Mouse (Mus musculus): ENCODE results near the gene Mast4.

Gene Mast4

DNA sequence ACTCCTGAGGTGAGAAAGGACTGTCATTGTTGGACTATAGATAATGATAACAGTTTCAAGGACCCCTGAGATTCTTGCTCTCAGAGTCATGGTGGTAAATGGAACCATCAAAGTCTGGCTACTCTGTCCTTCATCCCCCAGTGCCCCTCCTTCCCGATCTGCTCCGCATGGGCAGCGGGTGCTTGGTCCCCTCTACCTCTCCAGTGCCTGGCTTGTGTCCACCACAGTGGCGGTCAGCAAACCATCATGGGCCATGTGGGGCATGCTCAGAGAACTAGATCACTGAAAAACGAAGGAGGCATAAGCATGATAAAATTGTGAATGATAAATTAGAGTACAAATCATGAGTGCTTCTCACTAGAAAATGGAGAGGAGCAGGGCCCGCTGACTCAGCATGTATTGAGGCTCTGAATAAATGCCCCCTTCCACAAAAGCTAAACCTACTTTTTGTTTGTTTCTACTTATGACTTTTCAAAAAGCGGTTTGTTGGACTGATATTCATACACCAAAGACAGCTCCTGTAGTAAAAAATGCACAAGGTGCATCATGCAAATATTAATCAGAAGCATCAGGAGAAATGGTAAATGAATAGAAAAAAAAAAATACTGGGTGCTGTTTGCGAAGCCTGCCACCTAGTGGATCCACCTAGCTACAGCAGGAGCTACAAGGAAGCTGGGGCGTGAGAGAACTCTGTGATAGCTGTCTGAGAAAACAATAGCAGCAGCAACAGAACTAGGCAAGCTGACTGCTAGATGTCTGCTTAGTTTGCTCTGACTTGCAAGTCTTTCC is 589.6 kb downstream of the Mast4 start:
- 63% methylated on average over 9 of the region's 9 CpGs for WGBS

DNA sequence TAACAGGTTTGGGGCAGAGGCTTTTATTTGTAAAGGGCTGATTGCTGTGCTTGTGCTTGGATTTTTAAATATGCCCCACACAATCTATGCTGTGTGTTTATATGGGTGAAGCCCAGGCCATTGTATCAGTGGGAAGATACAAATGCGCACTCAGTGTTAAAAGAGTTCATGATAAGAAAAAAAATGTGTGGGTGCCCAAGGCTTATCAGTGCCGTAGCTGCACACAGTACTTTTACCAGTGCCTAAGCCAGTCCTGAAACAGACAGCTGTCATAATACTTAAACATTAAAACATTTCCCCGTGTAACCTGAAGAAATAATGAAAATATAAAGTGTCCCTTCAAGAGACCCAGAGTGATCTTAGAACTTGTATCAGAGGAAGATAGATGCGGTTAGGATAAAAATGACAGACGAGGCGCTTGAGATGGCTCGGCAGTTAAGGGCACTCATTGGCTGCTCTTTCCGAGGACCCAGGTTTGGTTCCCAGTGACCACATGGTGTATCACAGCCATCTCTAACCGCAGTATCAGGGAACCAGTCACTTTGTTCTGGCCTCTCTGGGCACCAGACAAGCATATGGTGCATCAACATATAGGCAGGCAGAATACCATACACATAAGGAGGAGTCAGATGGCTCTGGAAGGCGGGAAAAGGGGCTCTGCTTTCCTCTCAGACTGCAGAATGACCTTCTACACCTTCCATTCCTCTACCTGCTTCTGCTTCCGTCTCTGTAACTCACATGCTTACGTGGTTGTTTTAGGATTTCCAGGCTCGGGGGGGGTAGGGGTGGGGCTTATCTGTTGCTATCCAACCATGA is 594.4 kb downstream of the Mast4 start:
- WGBS: 87% methylated on average over 13 of the region's 13 CpGs

DNA sequence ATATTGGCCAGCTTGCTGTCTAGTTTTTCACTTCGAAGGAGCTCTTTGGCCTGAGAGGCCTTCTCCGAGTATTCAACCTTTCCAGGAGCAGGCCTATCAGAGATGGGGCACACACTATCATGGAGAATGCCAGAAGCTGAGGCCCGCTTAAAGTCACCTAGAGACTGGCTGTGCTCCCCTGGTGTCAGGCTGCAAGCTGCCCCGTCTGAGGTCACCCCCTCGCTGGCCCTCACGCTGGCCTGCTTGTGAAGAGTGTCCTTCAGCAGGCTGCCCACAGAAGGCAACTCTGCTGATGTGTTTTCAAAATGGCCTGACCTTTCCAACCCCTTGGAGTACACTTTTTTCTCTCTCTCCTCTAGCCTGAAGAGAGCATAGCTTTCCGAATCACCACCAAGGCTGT is 596.5 kb downstream of the Mast4 start:
- WGBS: 92% methylated on average over 7 of the region's 7 CpGs

DNA sequence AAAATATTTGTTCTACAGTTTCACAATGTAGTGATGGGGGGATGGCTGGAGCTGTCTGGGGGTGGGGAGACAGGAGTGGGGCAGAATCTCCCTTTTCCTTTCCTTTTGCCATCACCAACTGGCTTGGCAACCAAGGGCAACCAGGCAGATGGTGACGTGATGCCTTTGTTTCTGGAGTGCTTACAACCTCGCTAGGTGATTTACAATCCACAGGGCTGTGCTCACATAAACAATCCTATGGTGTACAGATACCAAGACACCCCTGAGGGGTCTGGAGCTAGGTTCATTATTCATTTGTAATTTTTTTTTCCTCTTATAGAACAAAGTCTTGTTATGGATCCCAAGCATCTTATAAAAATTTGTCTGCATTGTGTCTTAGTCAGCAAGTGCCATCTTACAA is 601.2 kb downstream of the Mast4 start:
- WGBS: 79% methylated on average over 2 of the region's 2 CpGs

DNA sequence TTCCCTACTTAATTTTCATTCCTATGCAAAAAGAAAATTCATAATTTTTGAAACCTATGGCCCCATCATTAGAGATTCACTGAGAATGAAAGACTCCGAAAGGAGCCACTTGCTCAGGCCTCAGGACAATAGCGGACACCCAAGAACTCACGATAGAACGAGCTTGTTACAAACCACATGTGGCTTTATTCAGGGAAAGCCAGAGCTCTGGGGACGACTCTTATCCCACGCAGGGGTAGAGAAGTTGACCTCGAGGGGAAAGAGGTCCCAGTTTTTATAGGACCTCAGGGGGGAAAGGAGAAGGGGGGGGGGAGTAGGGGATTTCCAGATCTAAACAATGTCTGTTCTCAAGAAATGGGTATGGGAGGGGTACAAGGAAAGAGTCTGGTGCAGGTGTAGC is 605.3 kb downstream of the Mast4 start:
- WGBS: 66% methylated on average over 7 of the region's 7 CpGs

DNA sequence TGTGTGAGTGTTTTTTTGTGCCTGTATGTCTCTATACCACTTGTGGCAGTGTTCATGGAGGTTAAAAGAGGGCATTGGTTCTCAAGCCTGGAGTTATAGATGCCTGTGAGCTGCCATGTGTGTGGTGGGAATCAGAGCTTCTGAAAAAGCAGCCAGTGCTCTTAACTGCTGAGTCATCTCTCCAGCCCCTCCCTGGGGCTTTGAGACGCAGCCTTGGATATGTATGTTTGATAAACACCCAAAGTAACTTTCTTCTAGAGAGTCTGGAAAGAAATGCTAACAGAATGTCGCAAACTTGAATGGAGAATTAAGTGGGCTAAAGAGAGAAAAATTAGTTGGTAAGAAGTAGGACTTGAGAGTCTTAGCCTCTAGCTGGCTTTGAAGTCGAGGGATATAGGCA is 606.3 kb downstream of the Mast4 start:
- 59% methylated on average over 3 of the region's 3 CpGs for WGBS

DNA sequence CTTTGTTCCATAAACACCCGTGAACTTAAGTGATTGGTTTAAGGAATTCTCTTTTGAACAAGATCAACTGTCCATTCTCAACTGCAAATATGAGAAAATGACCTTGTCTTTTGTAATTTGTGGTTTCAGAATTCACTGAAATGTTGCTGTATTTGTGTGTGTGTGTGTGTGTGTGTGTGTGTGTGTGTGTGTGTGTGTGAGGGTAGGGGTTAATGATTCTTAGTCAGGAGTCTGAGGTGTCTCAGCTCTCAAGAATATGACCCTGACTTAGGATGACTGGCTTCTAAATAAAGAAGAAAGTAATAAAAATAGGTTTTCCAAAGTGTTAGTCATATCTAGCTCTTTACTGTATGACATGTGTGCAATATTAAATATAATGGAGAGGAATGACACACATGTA is 607.4 kb downstream of the Mast4 start:
- 75% methylated on average over 1 of the region's 1 CpGs for WGBS

DNA sequence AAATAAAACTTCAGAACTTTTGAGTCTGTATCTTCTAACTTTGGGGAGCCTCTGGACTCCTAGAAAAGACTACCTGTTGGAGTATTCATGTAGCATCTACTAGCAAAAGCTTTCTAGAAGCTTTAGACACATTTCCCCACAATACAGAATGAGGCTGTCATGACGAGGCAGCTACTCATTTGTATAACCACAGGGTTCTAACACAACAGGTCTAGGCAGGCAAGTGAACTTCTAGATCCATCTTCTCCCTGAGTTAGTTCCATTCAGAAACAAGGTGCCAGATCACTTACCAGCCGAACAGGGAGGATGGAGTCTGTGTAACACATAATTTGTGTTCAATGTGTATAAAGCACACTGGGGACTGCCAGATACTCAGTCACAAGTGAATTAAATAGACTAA is 608.4 kb downstream of the Mast4 start:
- WGBS: 77% methylated on average over 2 of the region's 2 CpGs

DNA sequence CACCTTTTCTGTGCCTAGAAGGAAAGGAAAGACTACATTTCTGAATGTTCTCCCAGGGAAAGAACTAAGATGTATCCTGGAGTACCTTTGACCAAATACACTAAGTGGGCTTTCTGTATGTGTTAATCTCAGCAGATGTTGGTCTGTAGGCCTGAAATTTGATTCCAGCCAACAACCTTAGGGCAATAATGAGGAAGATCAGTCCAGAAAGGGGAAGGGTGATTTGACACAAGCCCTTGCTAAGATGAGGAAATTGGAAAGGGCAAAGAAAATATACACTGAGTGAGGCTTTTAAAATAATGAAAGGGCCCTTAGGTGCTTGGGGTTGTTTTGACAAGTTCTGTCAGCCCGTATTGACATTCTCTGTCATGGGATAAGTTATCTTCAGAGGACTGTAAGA is 617.3 kb downstream of the Mast4 start:
- 81% methylated on average over 1 of the region's 1 CpGs for WGBS

DNA sequence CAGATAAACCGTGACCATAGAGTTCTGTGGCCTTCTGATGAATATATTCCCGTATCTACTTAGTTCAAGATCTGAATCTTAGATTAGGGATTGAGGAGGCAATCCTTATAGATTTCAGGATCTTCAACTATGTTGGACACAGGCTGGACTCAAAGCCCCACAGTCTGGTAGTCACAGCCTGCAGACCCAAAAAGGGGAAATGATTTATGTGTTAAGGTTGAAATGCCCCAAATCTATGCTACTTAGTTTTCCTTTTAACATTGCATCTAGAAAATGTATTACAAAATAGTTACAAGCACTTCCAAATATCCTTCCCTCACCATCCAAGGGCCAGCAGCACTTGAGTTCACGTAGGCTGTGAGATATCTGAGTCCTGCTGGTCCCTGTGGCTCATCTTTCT is 633.6 kb downstream of the Mast4 start:
- WGBS: 95% methylated on average over 3 of the region's 3 CpGs

DNA sequence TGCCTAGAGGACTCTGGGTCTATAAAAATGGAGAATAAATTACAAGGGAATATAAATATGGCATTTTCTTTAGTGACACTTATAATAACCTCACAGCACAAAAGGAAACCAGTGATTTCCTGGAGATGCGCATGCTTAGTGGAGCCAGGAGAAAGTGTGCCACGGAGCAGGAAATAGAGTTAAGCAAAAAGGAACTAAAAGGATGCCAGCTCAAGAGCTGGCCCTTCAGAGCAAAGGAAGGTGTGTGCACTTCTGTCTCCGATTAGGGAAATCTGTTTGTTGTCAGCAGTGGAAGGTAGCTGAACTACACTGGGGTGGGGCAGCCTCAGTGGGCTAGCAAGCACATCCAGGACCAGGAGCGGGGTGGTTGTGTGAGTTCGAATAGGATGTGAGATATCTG is 634.1 kb downstream of the Mast4 start:
- 87% methylated on average over 5 of the region's 5 CpGs for WGBS

DNA sequence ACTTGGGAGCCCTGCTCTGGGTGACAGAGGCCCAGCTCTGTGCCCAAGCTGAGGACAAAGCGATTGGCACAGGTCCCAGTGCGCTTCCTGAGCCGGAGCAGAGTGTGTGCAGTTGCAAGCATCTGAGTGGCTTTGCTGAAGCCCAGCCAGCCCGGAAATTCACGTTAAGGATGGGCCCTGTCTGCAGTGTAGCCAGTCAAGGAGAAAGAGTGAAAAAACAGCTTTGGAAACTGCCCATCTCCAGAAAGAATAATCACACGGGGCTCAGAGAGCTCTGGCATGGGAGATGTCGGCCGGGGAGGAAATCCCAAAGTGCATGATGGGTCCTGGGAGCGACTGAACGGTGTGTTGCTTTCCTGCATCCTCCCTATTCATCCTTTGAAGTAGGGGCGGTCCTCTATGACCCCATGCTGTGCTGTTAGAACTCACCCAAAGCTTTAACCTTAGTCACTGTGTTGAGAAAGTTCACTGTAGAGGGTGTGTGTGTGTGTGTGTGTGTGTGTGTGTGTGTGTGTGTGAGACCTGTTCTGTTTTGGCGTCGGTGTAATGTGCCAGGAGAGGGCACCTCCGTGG is 635.5 kb downstream of the Mast4 start:
- WGBS: 15% methylated on average over 14 of the region's 14 CpGs

DNA sequence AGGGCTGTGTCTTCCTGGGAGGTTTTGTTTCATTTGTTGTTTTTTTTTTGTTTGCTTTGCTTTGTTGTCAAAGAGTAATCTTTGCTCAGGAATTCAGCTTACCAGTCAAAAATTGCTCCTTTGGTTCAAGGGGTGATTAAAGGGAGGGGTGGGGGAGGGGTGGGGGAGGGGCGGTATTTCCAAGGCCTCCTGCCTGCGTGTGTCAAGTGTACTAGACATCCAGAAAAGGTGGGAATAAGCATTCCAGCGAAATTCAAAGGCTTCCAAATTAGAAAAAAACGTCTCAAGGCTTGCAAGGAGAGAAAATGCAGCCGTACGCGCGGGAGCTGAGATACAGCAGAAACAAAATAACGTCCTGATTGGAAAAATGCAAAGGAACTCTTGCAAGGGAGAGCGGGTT is 636.0 kb downstream of the Mast4 start:
- WGBS: 6% methylated on average over 10 of the region's 10 CpGs

DNA sequence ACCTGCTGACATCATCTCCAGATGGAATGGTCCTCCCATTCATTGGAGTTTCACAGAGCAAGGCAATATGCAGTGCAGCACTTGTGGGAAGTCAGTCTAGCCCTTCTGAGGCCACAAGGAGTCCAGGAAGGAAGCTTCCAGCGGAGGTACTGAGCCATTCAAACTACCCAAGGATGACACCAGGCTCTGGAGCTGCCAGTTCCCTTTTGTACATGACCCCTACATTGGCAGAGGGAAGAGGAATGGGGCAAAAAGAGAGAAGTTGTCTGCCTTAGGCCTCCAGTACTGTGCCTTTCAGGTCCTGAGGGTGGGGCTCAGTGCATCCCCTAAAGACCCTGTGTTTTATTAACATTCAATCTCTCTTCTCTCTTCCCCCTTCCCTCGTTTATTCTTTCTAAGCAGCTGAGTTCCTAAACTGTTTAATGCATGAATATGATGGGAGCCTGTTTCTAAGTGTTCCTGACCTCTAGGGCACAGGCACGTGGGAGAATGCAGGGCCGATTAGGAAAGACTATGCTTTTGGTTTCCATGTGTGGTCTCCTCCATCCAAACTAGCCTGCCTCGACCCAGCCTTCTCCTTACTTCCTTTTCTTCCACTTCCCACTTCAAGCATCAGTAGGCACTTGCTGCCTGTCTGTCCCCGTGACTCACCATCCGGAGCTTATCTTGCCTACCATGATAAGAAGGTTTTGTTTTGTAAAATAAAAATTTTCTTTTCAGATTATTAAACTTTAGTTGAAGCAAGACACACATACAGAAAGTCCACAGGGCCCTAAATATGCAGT is 639.0 kb downstream of the Mast4 start:
- WGBS: 89% methylated on average over 7 of the region's 7 CpGs

DNA sequence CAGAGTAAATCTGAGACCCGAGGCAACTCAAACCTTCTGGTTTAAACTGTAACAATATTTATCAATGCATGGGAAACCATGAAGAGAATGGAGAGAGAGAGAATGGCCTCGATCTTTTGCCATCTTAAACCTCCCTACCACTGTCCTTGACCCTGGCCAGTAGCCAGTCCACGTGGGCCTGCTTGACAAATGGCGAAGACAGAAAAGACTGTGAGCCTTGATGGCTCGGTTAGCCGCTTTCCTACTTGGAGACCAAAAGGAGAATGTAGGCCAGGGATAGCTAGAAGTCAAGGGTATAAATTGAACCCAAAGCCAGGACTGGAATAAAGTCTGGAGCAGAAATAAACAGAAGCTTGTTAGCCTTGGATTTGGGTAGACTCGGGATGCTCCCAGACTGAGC is 640.1 kb downstream of the Mast4 start:
- WGBS: 82% methylated on average over 7 of the region's 7 CpGs

DNA sequence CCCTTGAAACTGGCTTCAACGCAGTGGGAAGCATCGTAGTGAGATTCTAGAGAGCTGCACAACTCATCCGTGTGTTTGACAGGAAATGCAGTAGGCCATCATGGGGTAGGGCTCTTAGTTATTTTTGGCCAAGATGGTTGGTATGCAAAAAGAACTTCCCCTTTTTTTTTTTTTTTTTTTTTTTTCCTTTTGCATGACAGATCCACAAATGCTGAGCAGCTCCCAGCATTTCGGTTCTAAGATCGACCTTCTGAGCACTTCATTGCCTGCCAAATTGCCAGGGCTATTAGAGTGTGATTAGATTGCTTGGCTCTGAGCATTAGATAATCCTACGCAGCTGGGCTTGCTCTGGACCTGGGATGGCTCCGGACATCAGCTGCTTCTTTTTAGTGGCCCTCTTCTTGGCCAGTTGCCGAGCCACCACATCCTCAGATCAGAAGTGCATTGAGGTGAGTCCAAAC is 640.9 kb downstream of the Mast4 start, which contains the start of gene Cd180:
Gene Cd180, plus strand, starts transcription at position 218 of the 461 bp plus-strand sequence.
- 64% methylated on average over 8 of the region's 8 CpGs for WGBS

DNA sequence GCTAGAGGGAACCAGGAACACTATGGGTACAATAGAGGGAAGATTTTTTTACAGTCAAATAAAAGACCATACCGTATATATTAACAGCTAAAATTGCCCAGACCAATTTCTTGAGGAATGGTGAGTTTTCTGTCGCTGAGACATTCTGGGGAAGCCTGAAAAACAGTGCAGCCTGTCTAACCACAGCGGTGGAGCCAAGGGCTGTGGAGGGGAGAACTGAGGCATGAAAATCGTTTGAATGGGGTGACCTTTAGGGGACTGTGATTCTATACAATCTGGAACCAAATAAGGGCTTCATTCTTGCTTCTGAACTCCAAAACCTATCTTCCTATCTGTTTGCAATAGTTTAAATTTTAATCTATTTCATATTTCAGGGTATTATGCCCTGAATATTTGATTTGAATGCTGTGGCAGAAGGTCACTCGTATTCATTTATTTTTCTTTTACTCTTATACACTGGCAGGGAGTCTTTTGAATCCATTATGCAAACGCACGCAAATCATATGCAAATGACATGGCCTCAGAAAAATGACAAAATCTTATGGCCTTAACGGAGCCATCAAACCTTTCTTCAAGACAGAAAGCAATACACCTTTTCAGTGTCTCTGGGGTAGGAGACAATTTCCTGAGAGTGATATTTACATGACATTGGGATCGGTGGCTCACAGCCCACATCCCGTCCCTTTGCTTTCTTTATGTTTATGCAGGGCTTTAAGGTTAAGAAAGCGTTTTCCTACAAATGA is 642.7 kb downstream of the Mast4 start:
- 73% methylated on average over 11 of the region's 11 CpGs for WGBS

DNA sequence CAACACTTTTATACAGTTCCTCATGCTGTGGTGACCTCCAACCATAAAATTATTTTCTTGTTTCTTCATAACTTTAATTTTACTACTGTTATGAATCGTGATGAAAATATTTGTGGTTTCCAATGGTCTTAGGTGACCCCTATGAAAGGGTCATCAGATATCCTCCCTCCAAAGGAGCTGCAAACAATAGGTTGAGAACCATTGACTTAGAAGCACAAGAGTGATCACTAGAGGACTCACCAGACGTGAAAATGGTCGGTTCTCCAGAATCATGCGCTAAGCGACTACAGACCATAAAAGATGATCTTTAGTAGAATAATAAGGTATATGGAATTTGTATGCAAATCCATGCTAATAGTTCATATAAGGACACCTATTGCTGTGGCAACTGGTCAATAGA is 644.1 kb downstream of the Mast4 start:
- WGBS: 90% methylated on average over 5 of the region's 5 CpGs

DNA sequence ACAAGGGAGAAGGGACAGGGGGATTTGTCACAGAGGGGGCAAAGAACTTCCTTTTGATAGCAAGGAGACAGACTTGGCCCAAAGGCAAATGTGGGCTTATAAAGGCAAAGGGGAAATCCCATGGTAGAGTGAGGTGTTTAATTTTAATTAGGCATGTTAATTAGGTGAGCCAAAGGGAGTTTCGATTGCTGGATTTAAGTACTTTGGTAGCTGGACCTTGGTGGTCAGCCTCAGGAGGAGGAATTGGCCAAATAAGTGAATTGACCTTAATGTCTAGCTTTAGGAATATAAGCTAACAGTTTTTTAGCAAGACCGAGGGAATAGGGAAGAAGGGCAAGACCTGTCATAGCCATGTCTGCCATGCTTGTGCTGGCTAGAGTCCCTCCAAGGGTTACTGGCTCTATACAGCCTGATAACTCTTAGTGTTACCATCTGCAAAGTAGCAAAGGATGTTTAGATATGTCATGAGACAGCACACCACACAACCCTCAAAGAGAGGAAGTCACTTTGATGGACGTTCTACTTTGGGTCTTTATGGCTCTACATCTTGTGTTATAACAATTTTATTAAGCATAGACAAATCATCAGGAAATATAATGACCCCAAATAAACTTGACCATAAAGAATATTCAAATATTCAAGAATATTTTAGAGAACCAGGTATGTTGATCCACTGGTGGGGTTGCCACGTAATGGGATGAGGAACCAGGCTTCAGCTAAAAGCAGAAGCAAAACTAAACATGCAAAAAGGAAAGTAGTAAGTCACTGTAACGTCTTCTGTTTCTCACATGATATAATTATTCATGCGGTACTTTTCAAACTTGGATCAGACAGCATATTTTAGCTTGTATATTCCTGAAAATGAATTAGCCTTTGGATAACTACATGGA is 644.9 kb downstream of the Mast4 start:
- 84% methylated on average over 6 of the region's 6 CpGs for WGBS

DNA sequence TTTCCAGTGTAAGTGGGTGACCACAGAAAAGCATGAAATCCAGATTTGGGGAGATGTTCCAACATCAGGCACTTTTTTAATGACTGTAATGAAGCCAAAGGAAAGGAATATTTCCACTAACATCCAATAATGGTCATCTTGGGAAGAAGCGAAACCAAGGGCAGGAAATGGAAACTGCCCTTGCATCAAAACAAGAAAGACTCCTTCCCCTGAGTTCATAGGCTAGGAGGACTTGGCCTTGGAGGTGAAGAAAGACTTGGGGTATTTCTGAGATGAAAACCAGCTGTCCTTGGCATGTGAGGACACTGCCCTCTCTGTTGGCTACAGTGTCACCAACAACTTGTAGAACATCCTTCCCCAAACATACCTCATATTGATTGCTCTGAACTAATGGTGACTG is 646.2 kb downstream of the Mast4 start:
- 81% methylated on average over 1 of the region's 1 CpGs for WGBS

All from cerebral cortex, adult 2 months (tissue).